Mouse (Mus musculus): ENCODE data around the gene Dscaml1.

The Dscaml1 gene

DNA sequence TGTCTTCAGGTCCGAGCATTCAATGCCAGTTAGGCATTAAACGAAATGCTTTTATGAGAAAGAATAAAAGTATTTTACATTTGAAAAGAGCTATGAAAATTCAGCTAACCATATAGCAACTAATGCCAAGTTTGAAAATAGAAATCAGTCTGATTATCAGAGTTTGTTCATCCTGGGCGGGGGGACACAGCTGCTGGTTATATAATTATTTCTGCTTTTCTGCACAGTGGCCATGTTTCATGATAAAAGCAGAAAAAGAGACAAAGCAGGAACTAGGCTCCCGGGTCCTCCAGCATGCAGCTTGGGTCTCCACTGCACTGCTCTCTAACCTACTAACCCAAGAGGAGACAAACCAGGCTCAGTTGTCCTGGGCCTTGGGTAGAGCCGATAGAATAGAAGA is 143.9 kb downstream of the Dscaml1 start:
- no peak for DNase-seq (ENCODE audit: low spot score)

DNA sequence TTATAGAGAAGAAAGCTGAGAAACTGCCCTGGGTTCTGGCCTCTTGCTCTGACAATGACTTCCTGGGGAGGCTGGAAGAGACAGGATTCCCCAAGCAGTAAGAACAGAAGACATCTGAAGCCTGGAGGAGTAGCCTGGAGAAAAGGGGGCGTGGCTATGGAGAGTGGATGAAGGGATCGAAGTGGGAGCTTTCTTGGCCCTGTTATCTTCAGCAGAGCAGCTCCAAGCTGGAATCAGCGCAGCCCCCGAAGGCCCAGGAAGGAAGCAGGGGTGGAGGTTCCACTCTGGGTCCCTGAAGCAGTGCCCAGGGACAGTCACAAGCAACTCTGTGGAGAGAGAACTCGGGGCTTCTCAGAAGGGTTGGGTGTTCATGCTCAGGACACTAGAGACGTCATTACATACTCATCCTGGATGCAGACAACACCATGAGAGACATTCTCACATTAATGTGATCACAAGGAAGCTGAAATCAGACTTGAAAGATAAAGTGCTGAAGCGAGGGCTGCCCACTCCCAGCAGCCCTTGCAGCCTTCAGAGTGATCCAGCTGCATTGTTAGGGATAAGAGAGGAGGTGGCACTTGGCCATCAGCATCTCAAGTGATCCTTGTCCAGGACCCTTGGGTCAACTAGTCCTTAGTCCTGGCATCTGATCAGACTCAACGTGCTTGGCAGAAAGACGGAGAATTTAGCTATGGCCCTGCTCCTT is 146.5 kb downstream of the Dscaml1 start:
- no peak for DNase-seq (ENCODE audit: low spot score)

DNA sequence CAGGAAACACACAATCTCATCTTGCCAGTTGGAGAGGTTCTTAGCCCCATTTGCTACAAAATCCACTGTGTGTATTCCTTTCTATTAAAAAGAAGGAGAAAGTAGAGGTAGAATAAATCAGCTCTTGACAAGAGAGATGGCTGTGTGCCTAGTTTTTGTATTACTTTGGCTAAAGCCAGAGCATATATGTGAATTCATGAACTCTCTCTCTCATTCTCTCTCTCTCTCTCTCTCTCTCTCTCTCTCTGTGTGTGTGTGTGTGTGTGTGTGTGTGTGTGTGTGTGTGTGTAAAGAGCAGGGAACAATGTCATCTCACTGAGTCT is 147.0 kb downstream of the Dscaml1 start:
- DNase-seq (ENCODE audit: low spot score) = no peak

DNA sequence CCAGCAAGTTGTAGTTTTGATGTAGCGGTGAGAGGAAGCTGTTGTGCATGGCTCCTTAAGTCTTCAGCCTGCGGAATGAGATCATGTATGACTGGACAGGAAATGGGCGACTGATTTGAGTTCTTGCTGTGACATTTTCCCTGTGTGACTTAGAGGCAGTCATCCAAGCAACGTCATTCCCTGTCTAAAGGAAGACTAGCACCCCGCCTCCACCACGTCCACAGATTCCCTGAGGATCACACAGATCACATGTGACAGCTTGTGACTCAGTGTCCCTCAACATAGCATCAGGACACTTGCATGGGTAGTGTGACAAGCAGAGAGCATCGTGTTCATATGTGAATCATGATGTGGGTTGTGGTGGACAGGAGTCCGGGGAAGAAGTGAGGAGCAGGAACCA is 147.6 kb downstream of the Dscaml1 start:
- no peak for DNase-seq (ENCODE audit: low spot score)

DNA sequence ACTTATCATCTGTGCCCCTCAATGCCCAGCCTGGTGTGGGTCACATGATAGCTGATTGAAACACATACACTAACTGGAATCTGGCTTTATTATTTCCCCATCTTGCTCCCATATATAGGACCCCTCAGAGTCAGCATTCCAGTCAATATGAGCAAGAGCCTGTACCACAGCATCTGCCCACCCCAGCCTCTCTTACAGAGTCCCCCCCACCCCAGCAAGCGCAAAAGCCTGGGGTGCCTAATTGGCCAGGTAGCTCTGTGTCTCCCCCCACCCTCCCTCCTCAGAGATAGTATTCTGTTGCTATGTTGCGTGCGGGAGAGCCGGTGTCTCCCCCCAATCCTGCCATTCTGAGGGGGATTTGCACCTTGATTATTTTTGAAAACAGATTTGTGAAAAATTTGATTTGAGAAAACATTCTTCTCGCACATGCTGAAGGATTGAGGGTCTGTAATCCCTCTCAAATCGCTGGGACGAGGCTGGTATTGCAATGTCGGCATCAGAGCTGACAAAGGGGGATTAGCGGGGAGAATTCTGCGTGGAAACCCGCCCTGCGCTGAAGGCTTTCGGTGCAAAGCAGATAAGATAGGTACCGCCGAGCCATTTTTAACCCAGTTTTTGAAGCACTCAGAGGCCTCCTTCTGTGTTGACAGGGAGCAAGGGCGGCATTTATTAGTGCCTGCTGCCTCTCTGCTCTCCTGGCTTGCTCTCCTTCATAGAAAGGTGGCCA is 153.8 kb downstream of the Dscaml1 start:
- no peak for DNase-seq (ENCODE audit: low spot score)

DNA sequence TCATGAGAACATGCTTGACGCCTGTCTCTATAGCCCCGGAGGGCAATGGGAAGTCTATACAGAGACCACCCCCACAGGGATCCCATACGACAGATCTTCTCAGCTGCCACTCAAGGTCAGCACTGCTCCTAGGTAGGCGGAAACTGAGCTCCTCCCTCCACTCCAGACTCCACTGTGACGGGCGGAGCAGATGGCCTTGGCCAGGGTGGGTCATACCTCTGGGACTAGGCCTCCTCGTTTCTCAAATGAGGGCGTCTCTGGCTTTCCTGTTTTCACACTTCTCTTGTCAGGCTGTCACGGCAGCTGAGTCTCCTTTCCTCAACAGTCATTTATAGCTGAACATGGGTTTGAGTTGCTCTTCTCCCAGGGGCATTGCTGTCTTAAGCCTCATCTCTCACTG is 160.0 kb downstream of the Dscaml1 start:
- DNase-seq (ENCODE audit: low spot score) = no peak

DNA sequence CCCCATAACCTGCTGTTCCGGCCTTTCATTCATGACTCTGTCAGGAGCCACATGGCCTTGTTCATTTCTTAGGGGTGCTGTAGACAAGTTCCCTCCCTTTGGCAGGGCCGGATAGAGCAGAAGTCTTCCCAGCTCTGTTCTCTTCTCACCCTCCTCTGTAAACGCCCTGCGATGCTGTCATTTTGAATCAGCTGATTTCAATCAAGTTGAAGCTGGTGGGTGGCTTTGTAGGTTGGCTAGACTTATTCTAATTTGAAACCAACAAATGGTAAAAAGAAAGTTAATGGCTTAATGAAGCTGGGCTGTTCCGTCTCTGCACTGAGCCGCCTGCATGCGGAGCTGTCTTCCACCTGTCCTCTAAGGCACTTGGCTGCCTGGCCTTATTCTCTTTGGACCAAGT is 161.3 kb downstream of the Dscaml1 start:
- no peak for DNase-seq (ENCODE audit: low spot score)

DNA sequence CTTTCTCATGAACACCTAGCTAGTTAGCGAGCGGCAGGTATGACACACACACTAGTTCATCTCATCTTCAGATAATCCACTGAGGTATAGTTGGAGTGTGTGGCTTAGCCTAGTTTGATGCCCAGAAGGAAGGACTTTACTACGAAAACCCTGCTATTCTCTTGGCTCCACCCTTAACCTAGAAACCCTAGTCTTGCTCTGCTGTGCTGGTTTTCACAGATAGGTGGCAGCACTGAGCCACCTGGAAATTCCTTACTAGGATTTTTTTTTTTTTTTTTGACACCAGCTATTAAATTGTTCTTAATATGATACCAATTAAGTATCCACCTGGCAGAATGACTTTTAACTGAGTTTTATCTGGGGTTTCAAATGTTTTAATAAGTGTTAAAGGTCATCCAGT is 163.4 kb downstream of the Dscaml1 start:
- peak; percentile 72 for DNase-seq (ENCODE audit: low spot score)

DNA sequence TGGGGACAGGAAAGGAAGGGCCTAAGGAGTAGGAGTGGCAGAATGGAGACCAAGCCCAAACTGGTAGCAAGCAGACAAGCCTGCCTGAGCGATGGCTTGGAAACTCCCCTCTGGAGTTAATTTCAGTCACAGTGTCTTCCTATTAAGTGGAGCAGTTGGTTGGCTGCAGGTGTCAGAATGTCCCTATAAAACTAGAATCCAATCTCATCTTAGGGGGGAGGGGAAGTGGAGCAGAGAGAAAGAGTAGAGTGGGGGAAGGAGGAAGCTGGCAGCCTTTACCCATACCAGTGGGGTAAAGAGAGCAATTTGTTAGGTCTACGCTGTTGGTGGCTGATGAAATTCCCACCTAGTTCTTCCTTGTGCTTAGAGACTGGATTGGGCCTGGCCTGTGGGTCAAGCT is 164.6 kb downstream of the Dscaml1 start:
- no peak for DNase-seq (ENCODE audit: low spot score)

DNA sequence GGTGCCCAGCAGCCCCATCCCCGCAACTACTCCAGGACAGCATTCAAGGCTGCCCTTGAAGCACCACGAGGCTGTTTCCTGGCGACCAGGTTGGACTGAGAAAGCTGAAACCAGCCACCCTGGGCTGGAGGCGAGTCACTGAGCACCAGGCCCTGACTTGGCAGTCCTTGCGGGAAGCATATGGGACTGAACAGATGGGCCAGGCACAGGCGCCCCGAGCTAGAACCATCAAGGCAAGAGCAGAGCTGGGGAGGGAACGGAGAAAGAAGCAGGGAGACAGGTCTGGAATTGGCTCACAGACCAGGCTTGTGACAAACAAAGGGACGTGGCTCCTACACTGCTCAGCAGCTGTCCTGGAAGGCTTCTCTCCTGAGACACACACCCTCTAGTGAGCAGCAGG is 165.9 kb downstream of the Dscaml1 start:
- DNase-seq (ENCODE audit: low spot score) = no peak

DNA sequence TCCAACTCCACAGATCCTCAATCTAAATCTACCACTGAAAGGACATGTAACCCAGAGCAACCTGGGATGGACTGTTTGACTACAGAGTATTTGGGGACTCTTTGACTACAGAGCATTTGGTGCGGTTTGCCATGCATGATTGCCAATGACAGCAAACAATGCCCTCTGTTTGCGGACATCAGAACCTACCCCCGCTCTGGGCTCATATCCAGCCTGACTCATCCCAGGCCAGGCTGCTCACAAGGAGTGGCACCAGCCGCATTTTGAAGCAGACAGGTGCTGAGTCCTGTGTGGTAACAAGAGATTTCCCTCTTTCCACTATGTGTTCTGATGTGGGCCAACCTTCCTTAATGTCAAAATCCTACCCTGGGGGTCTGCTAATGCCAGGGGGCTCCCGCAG is 171.7 kb downstream of the Dscaml1 start:
- no peak for DNase-seq (ENCODE audit: low spot score)

DNA sequence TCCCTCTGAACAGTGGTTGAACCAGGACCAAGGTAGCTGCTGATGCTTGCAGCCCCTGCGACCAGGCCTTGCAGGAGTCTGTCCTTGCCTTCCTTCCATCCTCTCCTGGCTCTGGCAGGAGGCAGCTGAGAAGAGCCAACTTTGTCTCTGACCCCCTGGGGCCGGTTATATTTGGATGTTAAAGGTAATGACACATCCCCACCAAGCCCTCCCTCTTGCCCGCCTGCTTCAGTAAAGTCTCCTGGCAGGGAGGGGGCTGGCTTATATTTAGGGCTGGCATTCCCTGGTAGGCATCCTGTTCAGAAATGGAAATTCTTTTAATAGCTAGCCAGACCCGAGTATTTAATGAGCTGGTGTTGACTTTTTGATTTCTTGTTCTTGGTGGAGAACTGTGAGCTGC is 172.9 kb downstream of the Dscaml1 start:
- no peak for DNase-seq (ENCODE audit: low spot score)

DNA sequence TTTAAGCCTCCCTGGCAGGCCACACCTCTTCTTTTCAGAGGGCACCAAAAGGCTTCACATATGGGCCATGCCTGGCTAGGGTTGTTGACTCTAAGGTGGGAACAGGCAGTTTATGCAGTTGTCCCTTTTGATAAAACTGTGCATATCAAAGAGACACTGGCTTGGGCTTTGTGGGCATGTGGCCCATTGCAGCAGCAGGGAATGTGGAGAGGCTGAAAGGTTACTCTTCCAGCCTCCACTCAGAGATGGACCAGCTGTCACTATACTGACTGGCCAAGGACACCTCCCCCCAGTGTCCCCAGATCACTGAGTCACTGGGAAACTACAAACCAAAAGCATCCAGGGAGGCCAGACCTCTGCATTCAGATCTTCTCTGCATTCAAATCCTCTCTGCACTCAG is 180.9 kb downstream of the Dscaml1 start:
- DNase-seq (ENCODE audit: low spot score) = no peak

DNA sequence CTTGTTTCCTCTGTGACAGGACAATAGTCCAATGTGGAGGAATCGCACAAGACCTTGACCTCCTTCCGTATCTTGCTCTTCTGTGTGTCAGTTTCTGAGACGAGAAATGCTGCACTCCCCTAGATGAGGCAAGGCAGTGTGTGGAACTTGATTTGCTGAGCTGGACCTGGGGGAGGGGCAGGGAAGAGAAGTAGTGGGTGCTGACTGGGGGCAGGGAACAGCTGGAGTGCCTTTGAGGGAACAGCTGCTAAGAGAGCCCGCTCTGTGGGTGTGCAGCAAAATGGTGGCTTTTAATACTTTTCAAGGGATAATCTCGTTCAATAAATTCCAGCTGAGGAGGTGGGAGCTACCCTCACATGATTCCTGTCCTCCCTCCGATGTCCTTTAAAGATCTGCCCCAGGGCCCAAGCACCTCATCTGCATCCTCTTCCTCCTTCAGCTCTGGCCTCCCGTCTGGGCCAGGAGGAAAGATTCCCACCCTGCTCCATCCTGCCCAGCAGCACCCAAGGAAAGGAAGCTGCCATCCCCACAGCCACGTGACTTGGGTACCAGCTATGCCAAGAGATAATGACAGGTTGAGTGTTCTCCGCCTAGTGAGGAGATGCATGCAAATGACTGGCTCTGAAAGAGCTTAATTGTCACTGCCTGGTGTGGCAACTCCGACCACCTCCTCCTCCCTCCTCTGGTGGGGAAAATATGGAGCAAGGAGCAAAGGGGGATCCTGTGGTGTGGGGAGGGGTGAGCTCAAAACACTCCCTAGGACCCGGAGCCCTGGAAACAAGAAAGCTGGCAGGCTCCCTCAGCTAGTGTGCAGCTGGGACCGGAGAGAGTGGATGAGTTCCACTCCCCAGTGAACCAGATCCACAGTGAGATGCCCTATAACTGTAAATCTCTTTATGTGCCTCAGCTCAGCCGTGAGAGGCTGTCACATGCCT is 181.9 kb downstream of the Dscaml1 start:
- no peak for DNase-seq (ENCODE audit: low spot score)

DNA sequence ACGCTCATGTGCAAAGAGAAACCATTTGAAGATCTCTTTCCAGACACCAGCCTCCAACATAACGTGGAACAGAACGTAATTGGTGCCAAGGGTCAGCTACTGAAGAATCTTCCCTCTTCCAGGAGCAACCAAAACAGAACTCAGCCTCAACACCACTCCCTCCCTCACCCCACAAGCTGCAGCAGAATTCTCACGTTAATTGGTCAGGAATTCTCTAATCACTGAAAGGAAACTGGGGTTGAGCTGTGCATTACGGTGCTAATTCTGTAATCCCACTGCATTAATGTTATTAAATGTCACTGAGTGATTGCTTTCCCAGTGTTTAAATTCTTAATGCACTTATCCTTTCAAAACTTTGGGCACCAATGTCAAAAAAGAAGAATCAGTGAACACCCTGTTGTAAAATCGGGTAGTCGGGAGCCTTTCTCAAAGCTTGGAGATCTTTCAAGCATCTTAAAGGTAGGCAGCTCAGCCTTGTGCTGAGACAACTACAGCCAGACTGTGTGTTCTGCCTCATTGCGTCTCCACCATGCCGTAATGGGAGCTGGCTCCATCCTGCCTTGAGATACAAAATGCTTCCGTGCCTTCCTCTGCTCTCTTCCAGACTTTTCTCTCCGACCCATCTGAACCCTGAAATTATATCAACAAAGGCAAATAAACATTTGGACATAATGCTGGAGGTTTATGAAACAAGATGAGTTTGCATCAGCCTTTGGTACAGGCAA is 184.1 kb downstream of the Dscaml1 start:
- DNase-seq (ENCODE audit: low spot score) = no peak

DNA sequence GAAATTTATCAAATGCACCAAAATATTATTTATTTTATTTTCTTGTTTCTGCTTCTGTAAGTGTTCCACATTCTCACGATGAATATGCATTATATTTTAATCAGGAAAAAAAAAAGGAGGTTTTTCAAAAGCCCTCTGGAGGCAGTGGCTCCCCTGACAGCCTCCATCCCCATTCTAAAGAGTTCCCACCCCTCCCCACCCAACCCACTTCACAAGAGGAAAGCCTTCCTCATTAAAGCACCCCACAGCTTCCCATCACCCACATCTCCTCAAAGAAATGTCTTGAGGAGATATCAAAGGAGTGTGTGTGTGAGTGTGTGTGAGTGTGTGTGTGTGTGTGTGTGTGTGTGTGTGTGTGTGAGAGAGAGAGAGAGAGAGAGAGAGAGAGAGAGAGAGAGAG is 188.2 kb downstream of the Dscaml1 start:
- no peak for DNase-seq (ENCODE audit: low spot score)

DNA sequence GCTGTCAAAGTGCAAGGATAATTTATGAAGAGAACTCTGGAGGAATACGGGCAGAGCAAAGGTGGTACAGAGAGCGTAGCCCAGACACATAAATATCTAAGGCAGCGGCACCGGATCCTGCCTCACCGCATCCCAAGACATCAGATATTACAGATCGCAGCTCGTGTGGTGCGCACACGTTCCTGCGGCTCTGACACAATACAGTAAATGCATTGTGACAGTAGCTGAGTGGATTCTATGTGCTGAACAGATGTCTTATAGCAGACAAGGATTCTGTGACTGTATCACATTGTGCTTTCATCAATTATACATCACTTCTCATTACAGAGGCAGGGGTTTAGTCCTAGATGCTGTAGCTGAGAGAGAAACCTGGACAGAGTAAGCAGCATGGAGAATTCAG is 191.5 kb downstream of the Dscaml1 start:
- DNase-seq (ENCODE audit: low spot score) = no peak

DNA sequence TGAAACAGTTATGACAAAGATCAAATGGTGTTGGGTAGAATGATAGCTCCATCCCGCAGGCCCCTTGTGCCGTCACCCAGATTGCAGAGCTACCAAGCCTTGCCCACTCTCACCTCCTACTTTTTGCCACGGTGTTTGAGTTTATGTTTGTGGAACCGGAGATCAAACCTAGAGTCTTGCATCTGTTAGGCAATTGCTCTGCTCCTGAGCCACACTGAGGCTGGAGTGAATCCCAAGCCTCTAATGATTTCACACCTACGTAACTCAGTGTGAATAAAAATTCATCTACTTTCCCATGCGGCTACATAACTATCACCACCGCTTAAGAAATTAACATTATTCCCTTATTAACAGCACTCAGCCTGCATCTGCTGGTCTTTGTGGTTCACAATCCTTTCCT is 192.0 kb downstream of the Dscaml1 start:
- no peak for DNase-seq (ENCODE audit: low spot score)

DNA sequence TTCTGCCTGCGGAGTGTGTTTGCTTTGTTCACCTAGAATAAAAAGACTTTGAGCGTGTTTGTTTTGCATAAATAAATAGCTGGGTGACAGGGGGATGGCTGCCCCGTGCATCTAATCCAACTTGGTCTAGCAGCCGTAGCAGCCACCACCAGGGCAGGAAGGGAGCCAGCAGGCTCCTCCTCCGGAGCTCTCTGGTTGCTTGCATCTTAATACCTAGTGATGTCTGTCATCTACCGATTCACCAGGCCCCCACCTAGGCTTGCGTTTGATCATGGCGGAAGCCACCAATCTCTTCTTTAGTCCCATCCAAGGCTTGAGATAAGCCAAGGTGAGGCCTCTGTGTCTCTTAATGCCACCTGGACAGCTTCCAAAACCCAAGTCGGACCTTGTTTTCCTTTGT is 193.6 kb downstream of the Dscaml1 start:
- DNase-seq (ENCODE audit: low spot score) = no peak

DNA sequence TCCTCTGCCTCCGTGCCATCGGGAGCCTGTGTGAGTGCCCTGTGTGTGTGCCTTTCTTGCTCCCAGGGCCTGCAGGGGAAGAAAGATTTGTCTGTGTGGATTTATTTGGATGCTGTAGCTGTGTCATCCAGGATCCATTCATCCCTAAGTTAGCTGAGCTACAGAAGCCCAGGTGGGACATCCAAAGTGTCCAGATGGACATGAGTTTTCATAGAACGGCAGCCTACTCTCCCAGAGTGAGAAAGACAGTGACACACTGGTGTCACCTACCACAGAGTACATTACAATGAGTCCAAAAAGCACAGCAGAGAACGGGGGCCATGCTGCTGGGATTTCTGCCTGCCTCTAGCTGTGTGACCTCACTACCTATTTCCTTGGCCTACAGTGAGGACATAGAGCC is 194.5 kb downstream of the Dscaml1 start:
- DNase-seq (ENCODE audit: low spot score) = no peak

DNA sequence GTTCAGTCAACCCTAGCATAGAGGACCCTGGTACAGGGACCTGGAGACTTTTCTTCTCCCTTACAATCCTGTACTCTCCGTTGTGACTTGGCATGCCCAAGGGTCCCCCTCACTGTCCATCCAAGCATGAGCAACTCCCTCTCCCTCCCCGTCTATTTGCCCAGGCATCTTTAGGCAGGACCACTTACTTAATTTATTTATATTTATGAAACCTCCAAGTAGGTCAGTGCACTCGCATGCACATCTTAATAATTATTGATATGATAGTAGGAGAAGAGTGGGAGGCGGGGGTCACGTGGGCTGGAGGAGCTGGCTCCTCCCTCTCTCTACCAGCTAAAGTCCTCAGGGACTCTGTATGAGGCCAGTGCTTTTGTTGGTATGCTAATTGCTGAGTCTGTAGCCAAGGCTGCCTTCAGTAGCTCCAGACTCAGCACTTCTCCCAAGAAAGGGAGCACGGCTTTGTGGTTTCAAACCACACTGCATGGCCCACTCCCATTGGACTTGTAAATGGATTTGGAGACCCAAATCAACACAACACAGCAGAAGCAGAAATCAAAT is 199.5 kb downstream of the Dscaml1 start:
- DNase-seq (ENCODE audit: low spot score) = no peak

DNA sequence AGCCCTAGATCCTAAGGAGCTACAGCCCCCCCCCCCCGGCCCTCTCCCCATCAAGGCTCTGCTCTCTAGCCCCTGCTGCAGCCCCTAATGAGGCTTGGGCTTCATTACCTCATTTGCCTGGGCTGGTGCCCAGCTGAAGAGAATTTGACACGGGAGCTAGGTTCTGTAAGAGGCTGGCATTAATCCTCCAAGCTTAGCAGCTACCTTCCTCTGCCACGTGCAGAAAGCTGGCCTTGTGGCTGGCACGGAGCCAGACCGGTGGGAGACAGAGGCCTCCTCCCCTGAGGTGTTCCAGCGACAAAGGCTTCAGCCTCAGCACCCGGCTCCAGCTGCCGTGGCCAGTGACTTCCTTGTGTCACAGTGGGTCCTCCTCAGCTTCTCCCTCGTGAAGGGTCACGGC is 206.1 kb downstream of the Dscaml1 start:
- DNase-seq (ENCODE audit: low spot score) = peak; percentile 60
